7 mouse cellular contexts compared by ENCODE assay signal in the genomic region with DNA sequence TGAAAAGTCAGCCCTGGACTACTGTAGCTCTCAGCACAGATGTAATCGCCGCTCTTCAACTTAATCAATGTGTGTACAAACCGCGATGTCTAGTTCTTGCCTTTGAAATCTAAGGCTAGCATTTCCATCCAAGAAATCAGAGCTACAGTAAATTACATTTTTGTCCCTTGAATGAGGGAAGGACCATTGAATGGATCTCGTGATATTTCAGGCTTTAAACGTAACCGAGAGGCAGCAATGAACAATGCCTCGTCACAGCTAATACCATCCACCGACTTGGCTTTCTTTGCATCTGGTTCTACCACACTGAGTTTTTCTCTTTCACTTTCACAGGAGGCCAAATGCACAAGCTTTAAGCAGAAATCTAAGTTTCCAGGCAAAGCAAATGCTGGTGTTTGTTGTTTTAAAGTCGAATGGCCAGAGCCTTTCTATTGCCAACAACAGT. TPM values are rescaled to one million over a fixed set of nuclear protein-coding genes. Genes with fewer than 3 reads are reported as not detected.
DNase-seq lines count a peak whose midpoint lies in the region; ATAC-seq and TF ChIP-seq lines count a peak whose summit lies in the region.

No protein-coding gene starts in this region.

- no peak for TF ChIP-seq CTCF in brain, embryonic 14.5 days (IDR thresholded peaks at IDR 0.05; ENCODE audit: borderline replicate concordance, extremely low read depth, insufficient read depth, insufficient read length)

- H3K36me3 ChIP-seq in heart, embryonic 15.5 days, result no peaks in the 10 kb centered on the region
- H3K36me3 ChIP-seq in liver, embryonic 11.5 days (ENCODE audit: control insufficient read depth, insufficient read depth, low read length), result no peaks in the 10 kb centered on the region
- H3K36me3 ChIP-seq in splenic B cell, adult 2 months (ENCODE audit: control insufficient read depth, insufficient read depth, low read length, poor library complexity, severe bottlenecking), result no peaks in the 10 kb centered on the region

- H3K27me3 ChIP-seq in heart, embryonic 15.5 days, result no peaks in the 10 kb centered on the region
- peaks cover 20% of the 10 kb centered on the region for H3K27me3 ChIP-seq in liver, embryonic 11.5 days (replicated peaks; ENCODE audit: control insufficient read depth, insufficient read depth, low read length)
- peaks cover 2% of the 10 kb centered on the region; the same call in 1 of the 2 replicates for H3K27me3 ChIP-seq in splenic B cell, adult 2 months (ENCODE audit: control insufficient read depth, insufficient read depth, low read length, poor library complexity, severe bottlenecking)

- peak overlapping the region; percentile 76 for H3K4me2 ChIP-seq in heart, embryonic 15.5 days
- peak overlapping the region; percentile 96 for H3K4me2 ChIP-seq in liver, embryonic 11.5 days

- peak overlapping the region; percentile 33 for H3K4me3 ChIP-seq in heart, embryonic 15.5 days
- H3K4me3 ChIP-seq in liver, embryonic 11.5 days (ENCODE audit: low read depth, low read length), result peak overlapping the region; percentile 23; the same call in 1 of the 2 replicates

- peak; percentile 56 for DNase-seq in CD4-positive, CD25-positive, alpha-beta regulatory T cell, adult 2 months (ENCODE audit: low read depth, low spot score)
- DNase-seq in brain, embryonic 14.5 days (ENCODE audit: low read depth), result peak; percentile 86
- no peak for DNase-seq in liver, embryonic 11.5 days (ENCODE audit: low spot score)
- DNase-seq in splenic B cell, adult 2 months (ENCODE audit: low read depth, low spot score), result peak; percentile 73
- no peak for DNase-seq in adrenal gland, postnatal 25 days
- DNase-seq in cerebellum, adult 11-12 months, result no peak

- H3K4me1 ChIP-seq in heart, embryonic 15.5 days (replicated peaks), result peaks cover 14% of the 10 kb centered on the region
- H3K4me1 ChIP-seq in liver, embryonic 11.5 days (replicated peaks; ENCODE audit: control insufficient read depth, insufficient read depth, low read length), result peaks cover 6% of the 10 kb centered on the region

- no peak for ATAC-seq in heart, embryonic 15.5 days (replicated peaks; ENCODE audit: insufficient number of reproducible peaks, insufficient read depth, low FRiP score, low read depth)
- ATAC-seq in liver, embryonic 11.5 days (replicated peaks; ENCODE audit: low FRiP score), result no peak

- H3K9ac ChIP-seq in heart, embryonic 15.5 days, result peak overlapping the region; percentile 42
- H3K9ac ChIP-seq in liver, embryonic 11.5 days (ENCODE audit: low read depth, low read length), result 0 out of 2 replicates have a peak overlapping the region, but pooled peaks have one; percentile 6

- H3K9me3 ChIP-seq in heart, embryonic 15.5 days (replicated peaks), result no peaks in the 10 kb centered on the region
- no peaks in the 10 kb centered on the region for H3K9me3 ChIP-seq in liver, embryonic 11.5 days (ENCODE audit: control insufficient read depth, low read length)

- WGBS in heart, embryonic 15.5 days, result 7% methylated on average over 10 of the region's 10 CpGs
- 15% methylated on average over 10 of the region's 10 CpGs for WGBS in liver, embryonic 11.5 days

- peak overlapping the region; percentile 99 for H3K27ac ChIP-seq in heart, embryonic 15.5 days
- no peak overlapping the region for H3K27ac ChIP-seq in liver, embryonic 11.5 days (ENCODE audit: low read depth, low read length)

- no peak for TF ChIP-seq POLR2A in brain, embryonic 14.5 days (IDR thresholded peaks at IDR 0.05; ENCODE audit: borderline replicate concordance, extremely low read depth, insufficient read depth, insufficient read length, poor library complexity, severe bottlenecking)

RNA-seq across cellular contexts. Expression of gene Skida1, which starts 1.7 kb away (rescaled TPM):
- 25.4 and 33.5 TPM in 2 replicates for polyA plus RNA-seq in brain, embryonic 14.5 days (2012; rRNA removed)
- polyA plus RNA-seq in heart, embryonic 15.5 days (2015; fragmentation: Nextera tagmentation; extraction: Ambion mirVana), result 4.8 and 5.3 TPM in 2 replicates
- 1.6 and 2.4 TPM in 2 replicates for polyA plus RNA-seq in liver, embryonic 11.5 days (2014; fragmentation: Nextera tagmentation; extraction: Ambion mirVana)
- total RNA-seq in adrenal gland, postnatal 25 days (2021), result 4.2 and 5.4 TPM in 2 replicates

RNA-seq across cellular contexts. Expression of gene Mllt10, which starts 4.5 kb away (rescaled TPM):
- 41.1 and 49.4 TPM in 2 replicates for polyA plus RNA-seq in brain, embryonic 14.5 days (2012; rRNA removed)
- 35.1 and 36.0 TPM in 2 replicates for polyA plus RNA-seq in heart, embryonic 15.5 days (2015; fragmentation: Nextera tagmentation; extraction: Ambion mirVana)
- 34.0 and 39.9 TPM in 2 replicates for polyA plus RNA-seq in liver, embryonic 11.5 days (2014; fragmentation: Nextera tagmentation; extraction: Ambion mirVana)
- 59.0 and 68.1 TPM in 2 replicates for total RNA-seq in adrenal gland, postnatal 25 days (2021)

RNA-seq across cellular contexts. Expression of gene A930004D18Rik, which starts 13.0 kb away (rescaled TPM):
- 5.5 and 6.1 TPM in 2 replicates for polyA plus RNA-seq in brain, embryonic 14.5 days (2012; rRNA removed)
- 11.6 and 13.2 TPM in 2 replicates for polyA plus RNA-seq in heart, embryonic 15.5 days (2015; fragmentation: Nextera tagmentation; extraction: Ambion mirVana)
- 3.4 and 3.9 TPM in 2 replicates for polyA plus RNA-seq in liver, embryonic 11.5 days (2014; fragmentation: Nextera tagmentation; extraction: Ambion mirVana)
- total RNA-seq in adrenal gland, postnatal 25 days (2021), result 2.1 and 3.7 TPM in 2 replicates

RNA-seq across cellular contexts. Expression of gene H2al2a, which starts 53.8 kb away (rescaled TPM):
- 0.16 TPM in 1 of 2 replicates, not detected in the other for polyA plus RNA-seq in brain, embryonic 14.5 days (2012; rRNA removed)
- not detected in 2 replicates for polyA plus RNA-seq in heart, embryonic 15.5 days (2015; fragmentation: Nextera tagmentation; extraction: Ambion mirVana)
- not detected in 2 replicates for polyA plus RNA-seq in liver, embryonic 11.5 days (2014; fragmentation: Nextera tagmentation; extraction: Ambion mirVana)
- total RNA-seq in adrenal gland, postnatal 25 days (2021), result not detected in 2 replicates

Comparison
In these comparisons a context has a peak if more than half of its experiments do, and no peak if none do; other contexts are left out.
1. DNase-seq: peak in CD4-positive, CD25-positive, alpha-beta regulatory T cell, adult 2 months (single experiment), brain, embryonic 14.5 days (single experiment) and splenic B cell, adult 2 months (single experiment); none in liver, embryonic 11.5 days (single experiment), adrenal gland, postnatal 25 days (single experiment) and cerebellum, adult 11-12 months (single experiment).